Mouse (Mus musculus): ENCODE data around the gene Nsmce4a.

GRCm38 (mm10) chr7:130586521-130587072, 13.7 kb upstream of the Nsmce4a start:
- TF ChIP-seq POLR2A (IDR thresholded peaks at IDR 0.05; ENCODE audit: borderline replicate concordance, insufficient read depth, low read length) (no peak), CTCF (IDR thresholded peaks at IDR 0.05; ENCODE audit: borderline replicate concordance, insufficient read depth, low read depth, low read length) (no peak)

Data from cerebellum, adult 2 months (tissue).